Mouse (Mus musculus): Measurements from ENCODE around the gene Asic1. TPM values are rescaled to one million over a fixed set of nuclear protein-coding genes. Genes with fewer than 3 reads are reported as not detected.

The Asic1 gene
- 48.0 and 54.5 TPM in 2 replicates for polyA plus RNA-seq (2015; fragmentation: Nextera tagmentation; extraction: Ambion mirVana)

DNA sequence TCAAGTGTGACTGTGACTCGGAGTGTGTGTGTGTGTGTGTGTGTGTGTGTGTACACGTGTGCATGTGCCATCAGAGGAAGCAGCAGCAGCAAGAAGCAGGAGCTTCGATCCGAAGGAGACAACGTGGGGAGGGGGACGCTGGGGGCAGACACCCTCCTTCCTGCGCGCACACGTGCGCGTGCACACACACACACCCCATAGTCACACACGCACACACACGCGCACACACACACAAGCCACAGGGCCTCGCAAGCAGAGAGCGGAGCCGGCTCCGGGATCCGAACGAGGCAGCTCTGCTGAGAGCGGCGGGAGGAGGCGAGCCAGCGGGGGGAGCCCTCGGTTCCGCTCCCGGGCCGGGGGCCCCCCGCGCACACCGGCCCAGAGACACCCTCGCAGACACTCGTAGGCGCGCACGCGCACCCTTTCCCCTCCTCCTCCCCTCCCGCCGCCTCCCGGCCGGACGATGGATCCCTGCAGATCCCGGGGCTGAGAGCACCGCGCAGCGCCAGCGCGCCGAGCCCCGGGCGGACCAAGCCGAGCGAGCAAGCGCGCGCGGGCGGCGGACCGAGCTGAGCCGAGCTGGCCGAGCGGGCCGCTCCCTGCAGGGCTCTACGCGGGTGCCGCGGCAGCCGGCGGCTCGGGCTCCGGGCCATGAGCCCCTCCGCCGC is at the start of gene Asic1:
TSS of gene Asic1 (plus strand) at position 215 of the 668 bp plus-strand sequence.
- Histone ChIP-seq H3K9ac (replicated peaks) (peak within 1 kb of the TSS; percentile 96), H3K27me3 (peaks cover 16% of the 10 kb centered on the region), H3K27ac (peak within 1 kb of the TSS; percentile 92), H3K9me3 (no peaks in the 10 kb centered on the region), H3K4me3 (replicated peaks) (peak within 1 kb of the TSS; percentile 78), H3K4me2 (replicated peaks) (peak within 1 kb of the TSS; percentile 79), H3K4me1 (replicated peaks) (peaks cover 80% of the 10 kb centered on the region), H3K36me3 (peaks cover 13% of the 10 kb centered on the region; the same call in 1 of the 2 replicates)
- WGBS, result under 1% methylated on average over 68 of the region's 74 CpGs
- peak; percentile 74 for ATAC-seq

DNA sequence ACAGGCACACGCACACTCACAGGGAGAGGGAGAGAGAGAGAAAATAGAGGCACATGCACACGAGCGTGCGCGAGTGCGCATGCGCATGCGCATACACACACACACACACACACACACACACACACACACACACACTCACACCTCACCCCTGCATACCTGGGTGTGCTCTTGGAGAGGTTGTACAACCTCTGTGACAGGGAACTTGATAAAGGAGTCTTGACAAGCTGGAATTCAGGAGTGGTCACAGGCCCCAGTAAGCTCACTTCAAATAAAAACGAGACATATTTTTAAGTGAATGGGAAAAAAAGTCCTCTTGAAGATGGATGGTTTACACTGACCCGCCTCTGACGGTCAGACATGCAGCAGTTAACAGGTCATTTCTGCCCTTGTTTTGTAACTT is 48.1 kb upstream of the Asic1 start:
- Histone ChIP-seq H3K9ac (replicated peaks) (no peak overlapping the region), H3K36me3 (peaks cover 59% of the 10 kb centered on the region), H3K27me3 (no peaks in the 10 kb centered on the region), H3K27ac (no peak overlapping the region), H3K4me2 (replicated peaks) (no peak overlapping the region), H3K4me3 (replicated peaks) (no peak overlapping the region), H3K9me3 (no peaks in the 10 kb centered on the region), H3K4me1 (replicated peaks) (no peaks in the 10 kb centered on the region)
- ATAC-seq, result no peak
- 94% methylated on average over 11 of the region's 11 CpGs for WGBS

DNA sequence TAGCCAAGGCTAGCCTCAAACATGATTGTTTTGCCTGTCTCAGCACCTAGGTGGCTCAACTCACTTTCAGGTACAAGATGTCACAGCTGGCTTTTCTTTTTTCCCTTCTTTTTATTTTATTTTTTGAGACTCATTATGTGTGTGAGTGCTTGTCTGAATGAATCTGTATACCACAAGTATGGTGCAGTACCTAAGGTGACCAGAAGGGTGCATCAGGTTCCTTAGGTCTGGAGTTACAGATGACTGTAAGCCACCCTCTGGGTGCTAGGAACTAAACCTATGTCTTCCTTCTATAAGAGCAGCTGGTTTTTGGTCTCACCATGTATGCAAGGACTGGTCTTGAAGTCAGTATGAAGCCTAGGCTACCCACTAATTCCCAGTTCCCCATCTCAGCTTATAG is 38.5 kb upstream of the Asic1 start:
- Histone ChIP-seq H3K9ac (replicated peaks) (no peak overlapping the region), H3K4me3 (replicated peaks) (no peak overlapping the region), H3K27me3 (no peaks in the 10 kb centered on the region), H3K4me1 (replicated peaks) (peaks cover 6% of the 10 kb centered on the region), H3K27ac (no peak overlapping the region), H3K36me3 (peaks cover 80% of the 10 kb centered on the region), H3K4me2 (replicated peaks) (no peak overlapping the region), H3K9me3 (no peaks in the 10 kb centered on the region)
- ATAC-seq, result no peak

DNA sequence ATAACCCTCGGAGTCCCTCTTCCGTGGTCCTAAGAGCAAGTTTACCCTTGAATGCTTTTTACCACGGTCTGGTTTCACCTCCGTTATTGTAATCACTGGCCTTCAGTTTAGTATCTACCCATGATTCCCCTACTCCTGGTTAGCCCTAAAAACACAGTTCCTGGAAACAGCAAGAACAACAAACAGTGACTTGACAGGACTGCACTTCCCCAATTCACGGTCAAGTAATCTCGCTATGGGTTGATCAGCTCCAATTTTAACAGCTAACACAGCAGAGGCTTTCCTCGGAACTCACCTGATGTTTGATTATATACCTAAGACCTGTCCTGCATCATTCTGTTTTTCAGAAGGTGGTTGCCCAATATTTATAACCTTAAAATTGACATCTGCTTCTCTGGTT is 35.5 kb upstream of the Asic1 start:
- no peak for ATAC-seq
- peaks cover 64% of the 10 kb centered on the region for H3K36me3 ChIP-seq
- H3K27me3 ChIP-seq, result no peaks in the 10 kb centered on the region
- no peak overlapping the region for H3K4me3 ChIP-seq (replicated peaks)
- no peak overlapping the region for H3K9ac ChIP-seq (replicated peaks)
- 95% methylated on average over 7 of the region's 7 CpGs for WGBS
- H3K27ac ChIP-seq, result no peak overlapping the region
- H3K9me3 ChIP-seq, result no peaks in the 10 kb centered on the region
- no peak overlapping the region for H3K4me2 ChIP-seq (replicated peaks)
- peaks cover 22% of the 10 kb centered on the region for H3K4me1 ChIP-seq (replicated peaks)

DNA sequence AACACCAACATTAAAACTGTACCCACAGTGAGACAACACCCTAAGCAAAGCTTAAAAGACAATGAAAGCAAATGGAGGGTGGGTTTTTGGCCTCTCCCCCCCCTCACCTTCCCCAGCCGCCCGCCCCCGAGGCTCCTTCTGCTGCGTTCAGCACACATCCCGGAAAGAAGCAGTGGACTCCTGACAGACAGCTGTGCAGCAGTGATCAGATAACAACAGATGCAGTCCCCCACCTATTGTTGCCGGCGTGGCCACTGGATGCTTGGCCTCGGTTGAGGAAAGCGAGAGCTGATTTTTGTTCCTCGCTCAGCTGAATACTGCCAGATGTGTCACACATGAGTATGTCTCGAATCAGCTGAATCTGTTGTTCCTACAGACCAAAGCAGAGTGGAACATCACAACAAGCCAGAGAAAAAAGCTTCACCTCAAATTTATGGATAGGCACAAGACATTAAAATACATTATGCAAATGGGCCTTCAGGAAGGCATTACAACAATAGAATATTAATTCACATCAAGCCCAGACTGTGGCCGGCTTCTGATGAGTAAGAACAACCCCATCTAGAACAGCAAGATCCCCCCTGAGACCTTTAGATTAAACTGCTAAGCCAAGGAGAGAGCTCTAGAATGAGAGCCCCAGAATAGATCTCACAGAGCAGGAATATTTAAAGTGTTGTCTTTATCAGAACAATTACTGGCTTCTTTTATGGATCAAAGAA is 32.6 kb upstream of the Asic1 start:
- Histone ChIP-seq H3K9ac (replicated peaks) (peak overlapping the region; percentile 10; the same call in 1 of the 2 replicates), H3K4me1 (replicated peaks) (peaks cover 25% of the 10 kb centered on the region), H3K4me3 (replicated peaks) (no peak overlapping the region), H3K4me2 (replicated peaks) (peak overlapping the region; percentile 29), H3K27me3 (no peaks in the 10 kb centered on the region), H3K36me3 (peaks cover 49% of the 10 kb centered on the region), H3K9me3 (no peaks in the 10 kb centered on the region), H3K27ac (peak overlapping the region; percentile 93)
- ATAC-seq, result peak; percentile 79
- 45% methylated on average over 12 of the region's 12 CpGs for WGBS

DNA sequence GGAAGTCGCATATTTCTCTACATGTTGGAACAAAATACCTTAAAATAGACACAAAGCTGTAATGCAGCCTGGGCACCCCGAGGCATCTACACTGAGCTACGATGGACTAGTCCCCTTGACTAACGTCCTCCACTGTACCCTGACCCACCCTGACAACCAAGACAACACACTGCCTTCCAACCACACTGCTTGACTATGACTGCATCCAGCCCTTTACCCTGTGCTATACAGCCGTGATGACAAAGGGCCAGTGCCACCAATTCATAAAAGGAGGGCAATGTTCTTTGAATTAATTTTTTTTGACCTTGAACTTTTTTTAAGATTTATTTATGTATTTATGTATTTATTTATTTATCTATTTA is 32.1 kb upstream of the Asic1 start:
- no peak overlapping the region for H3K4me3 ChIP-seq (replicated peaks)
- WGBS, result 65% methylated on average over 5 of the region's 5 CpGs
- no peak overlapping the region for H3K4me2 ChIP-seq (replicated peaks)
- peaks cover 43% of the 10 kb centered on the region for H3K36me3 ChIP-seq
- H3K9ac ChIP-seq (replicated peaks), result no peak overlapping the region
- peak; percentile 81; the same call in 1 of the 2 replicates for ATAC-seq
- peaks cover 25% of the 10 kb centered on the region for H3K4me1 ChIP-seq (replicated peaks)
- H3K27ac ChIP-seq, result peak overlapping the region; percentile 93
- H3K27me3 ChIP-seq, result no peaks in the 10 kb centered on the region
- no peaks in the 10 kb centered on the region for H3K9me3 ChIP-seq

DNA sequence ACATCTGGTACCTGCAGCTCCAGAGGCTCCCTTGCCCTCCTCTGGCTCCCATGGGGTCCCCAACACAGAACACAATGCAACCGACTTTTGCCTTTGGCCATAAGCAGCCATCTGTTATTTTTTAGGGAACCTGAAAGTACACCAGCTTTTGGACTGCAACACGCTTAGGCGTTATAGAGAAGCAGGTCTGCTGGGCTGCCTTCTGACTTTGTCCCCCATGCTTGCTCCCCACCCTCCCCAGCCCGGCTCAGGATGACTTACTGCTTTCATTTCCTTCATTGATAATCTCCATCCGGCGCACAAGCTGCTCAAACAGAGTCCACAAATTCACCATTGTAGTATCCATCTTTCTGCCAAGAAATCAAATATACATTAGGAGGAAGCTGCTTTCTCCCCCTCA is 27.5 kb upstream of the Asic1 start:
- 75% methylated on average over 6 of the region's 6 CpGs for WGBS
- Histone ChIP-seq H3K9me3 (no peaks in the 10 kb centered on the region), H3K4me1 (replicated peaks) (peaks cover 51% of the 10 kb centered on the region), H3K4me2 (replicated peaks) (no peak overlapping the region), H3K4me3 (replicated peaks) (no peak overlapping the region), H3K27me3 (no peaks in the 10 kb centered on the region), H3K27ac (peak overlapping the region; percentile 48; the same call in 1 of the 2 replicates), H3K36me3 (peaks cover 18% of the 10 kb centered on the region), H3K9ac (replicated peaks) (no peak overlapping the region)
- no peak for ATAC-seq

DNA sequence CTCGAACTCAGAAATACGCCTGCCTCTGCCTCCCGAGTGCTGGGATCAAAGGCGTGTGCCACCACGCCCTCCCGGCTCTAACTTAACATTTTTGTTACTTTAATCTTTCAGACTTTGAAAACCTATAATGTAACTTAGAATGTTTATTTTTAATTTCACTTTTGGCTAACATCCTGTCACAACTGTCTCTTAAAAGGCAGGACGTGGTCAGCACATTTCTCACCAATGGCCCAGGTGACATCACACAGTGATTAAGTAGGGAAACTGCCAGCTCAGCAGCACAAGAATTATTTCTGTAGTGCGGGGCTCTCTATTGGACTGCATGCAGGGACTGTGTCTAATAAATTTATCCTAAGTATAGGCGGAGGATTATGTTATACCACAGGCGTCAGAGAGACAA is 26.3 kb upstream of the Asic1 start:
- H3K36me3 ChIP-seq, result peaks cover 18% of the 10 kb centered on the region
- no peak overlapping the region; the same call in 1 of the 2 replicates for H3K9ac ChIP-seq (replicated peaks)
- no peak overlapping the region for H3K4me3 ChIP-seq (replicated peaks)
- H3K9me3 ChIP-seq, result no peaks in the 10 kb centered on the region
- 70% methylated on average over 10 of the region's 10 CpGs for whole genome bisulfite sequencing
- H3K4me2 ChIP-seq (replicated peaks), result no peak overlapping the region
- H3K27ac ChIP-seq, result peak overlapping the region; percentile 68
- no peaks in the 10 kb centered on the region for H3K27me3 ChIP-seq
- ATAC-seq, result 0 out of 2 replicates have a peak, but pooled peaks have one; percentile 31
- H3K4me1 ChIP-seq (replicated peaks), result peaks cover 56% of the 10 kb centered on the region

DNA sequence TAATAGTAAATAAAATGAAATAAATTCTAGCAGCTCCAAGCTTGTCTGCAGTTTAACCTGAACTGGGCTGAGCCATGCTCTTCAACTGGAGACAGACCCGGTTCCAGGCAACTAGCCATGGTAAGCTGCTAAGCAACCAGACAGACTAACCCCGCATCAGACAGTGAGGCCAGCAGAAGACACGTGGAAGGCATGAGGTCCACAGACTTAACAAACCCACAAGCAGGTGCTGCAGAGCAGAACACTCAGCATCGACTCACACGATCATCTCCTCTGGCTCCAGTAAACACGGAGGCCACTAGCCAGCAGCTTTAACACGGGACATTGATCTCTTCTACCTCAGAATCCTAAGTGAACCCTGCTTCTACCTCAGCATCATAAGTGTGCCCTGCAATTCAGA is 25.4 kb upstream of the Asic1 start:
- Histone ChIP-seq H3K9me3 (no peaks in the 10 kb centered on the region), H3K36me3 (peaks cover 12% of the 10 kb centered on the region; the same call in 1 of the 2 replicates), H3K27ac (peak overlapping the region; percentile 62), H3K27me3 (no peaks in the 10 kb centered on the region), H3K9ac (replicated peaks) (no peak overlapping the region; the same call in 1 of the 2 replicates), H3K4me1 (replicated peaks) (peaks cover 66% of the 10 kb centered on the region), H3K4me2 (replicated peaks) (peak overlapping the region; percentile 23; the same call in 1 of the 2 replicates), H3K4me3 (replicated peaks) (no peak overlapping the region)
- ATAC-seq, result no peak
- 42% methylated on average over 7 of the region's 7 CpGs for WGBS

DNA sequence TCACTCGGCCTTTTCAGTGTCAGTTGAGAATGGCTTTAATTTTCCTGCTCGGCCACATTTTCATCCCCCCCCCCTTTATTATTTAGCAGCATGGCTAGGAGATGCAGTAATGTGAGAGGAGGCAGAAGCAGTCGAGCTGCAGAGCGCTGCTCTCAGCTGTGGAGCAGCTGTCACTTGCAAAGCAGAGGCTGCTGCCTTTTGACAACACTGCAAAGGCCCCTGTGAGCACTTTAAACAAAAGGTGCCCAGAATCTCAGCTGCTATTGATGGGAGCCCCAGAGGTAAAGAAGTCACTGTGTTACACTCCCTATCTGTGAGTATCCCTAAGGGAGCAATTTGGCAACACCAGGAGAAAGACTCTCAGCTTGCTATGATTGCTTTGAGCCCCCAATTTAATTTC is 21.8 kb upstream of the Asic1 start:
- Histone ChIP-seq H3K27ac (peak overlapping the region; percentile 83), H3K4me3 (replicated peaks) (0 out of 2 replicates have a peak overlapping the region, but pooled peaks have one; percentile 1), H3K9me3 (no peaks in the 10 kb centered on the region), H3K4me1 (replicated peaks) (peaks cover 79% of the 10 kb centered on the region), H3K36me3 (no peaks in the 10 kb centered on the region), H3K9ac (replicated peaks) (0 out of 2 replicates have a peak overlapping the region, but pooled peaks have one; percentile 44), H3K27me3 (peaks cover 5% of the 10 kb centered on the region; the same call in 1 of the 2 replicates), H3K4me2 (replicated peaks) (peak overlapping the region; percentile 24)
- WGBS, result 13% methylated on average over 4 of the region's 4 CpGs
- peak; percentile 31; the same call in 1 of the 2 replicates for ATAC-seq

DNA sequence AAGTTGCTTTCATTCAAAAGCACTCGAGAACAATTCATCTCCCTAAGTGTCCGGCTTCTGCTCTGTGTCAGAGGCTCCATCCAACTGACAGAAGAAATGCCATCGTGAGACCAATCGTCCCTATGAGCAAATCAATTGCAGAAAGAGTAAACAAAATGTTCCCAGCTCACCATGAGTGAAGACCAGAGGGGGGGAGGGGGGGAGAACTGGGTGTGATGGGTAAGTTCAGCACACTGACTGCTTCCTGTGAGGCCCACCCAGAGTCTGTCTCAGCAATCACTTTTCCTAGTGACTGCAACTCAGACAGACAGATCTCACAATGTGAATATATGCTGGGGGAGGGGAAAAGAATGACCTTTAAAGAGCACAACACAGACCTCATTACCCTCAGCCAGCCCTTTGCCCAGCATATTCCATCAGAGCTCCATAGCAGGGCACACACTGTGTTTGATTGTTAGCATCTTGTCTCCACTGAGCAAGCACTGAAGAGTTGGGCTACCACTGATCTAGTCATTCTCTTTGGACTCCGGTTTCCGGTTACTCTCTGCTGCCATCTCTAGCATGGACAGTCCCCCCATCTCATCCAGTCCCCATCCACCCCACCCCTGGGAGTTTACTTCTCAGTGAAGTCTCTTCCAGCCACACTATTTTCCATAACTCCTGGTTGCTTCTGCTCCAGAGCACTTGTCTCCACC is 21.0 kb upstream of the Asic1 start:
- peak overlapping the region; percentile 72 for H3K27ac ChIP-seq
- H3K4me1 ChIP-seq (replicated peaks), result peaks cover 80% of the 10 kb centered on the region
- no peak for ATAC-seq
- peak overlapping the region; percentile 78 for H3K4me3 ChIP-seq (replicated peaks)
- H3K9me3 ChIP-seq, result no peaks in the 10 kb centered on the region
- peak overlapping the region; percentile 47 for H3K9ac ChIP-seq (replicated peaks)
- H3K4me2 ChIP-seq (replicated peaks), result peak overlapping the region; percentile 90
- H3K27me3 ChIP-seq, result peaks cover 11% of the 10 kb centered on the region
- 21% methylated on average over 6 of the region's 6 CpGs for WGBS
- H3K36me3 ChIP-seq, result no peaks in the 10 kb centered on the region

DNA sequence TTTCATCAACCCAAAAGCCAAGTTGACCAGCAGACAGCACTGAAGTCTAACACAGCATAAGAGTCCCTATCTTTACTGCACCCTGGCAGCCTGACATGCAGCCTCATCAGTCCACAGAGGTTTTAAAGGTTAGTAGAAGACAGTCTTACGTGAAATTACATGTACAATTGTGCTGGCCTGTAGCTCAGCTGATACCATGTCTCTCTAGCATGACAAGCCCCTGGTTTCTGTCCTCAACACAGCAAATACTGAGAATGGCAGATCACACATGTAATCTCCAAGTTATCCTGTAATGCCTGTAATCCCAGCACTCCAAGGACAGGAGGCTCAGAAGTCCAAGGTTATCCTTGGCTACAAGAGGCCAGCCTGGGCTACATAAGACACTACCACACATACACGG is 19.9 kb upstream of the Asic1 start:
- Histone ChIP-seq H3K4me3 (replicated peaks) (peak overlapping the region; percentile 78), H3K36me3 (no peaks in the 10 kb centered on the region), H3K27ac (no peak overlapping the region), H3K9ac (replicated peaks) (peak overlapping the region; percentile 78), H3K4me1 (replicated peaks) (peaks cover 70% of the 10 kb centered on the region), H3K27me3 (peaks cover 22% of the 10 kb centered on the region), H3K4me2 (replicated peaks) (peak overlapping the region; percentile 90), H3K9me3 (no peaks in the 10 kb centered on the region)
- 50% methylated on average over 2 of the region's 2 CpGs for WGBS
- ATAC-seq, result no peak
